Mouse (Mus musculus) kidney, adult 9 months (tissue): ENCODE data around the gene Rin2.
A peak's percentile ranks its signal among the peaks of the same experiment; 100 is the strongest.

Experiments used
- DNase-seq: peaks from one replicate; pipeline ENCODE4 v3.0.0; 2022

The Rin2 gene

DNA sequence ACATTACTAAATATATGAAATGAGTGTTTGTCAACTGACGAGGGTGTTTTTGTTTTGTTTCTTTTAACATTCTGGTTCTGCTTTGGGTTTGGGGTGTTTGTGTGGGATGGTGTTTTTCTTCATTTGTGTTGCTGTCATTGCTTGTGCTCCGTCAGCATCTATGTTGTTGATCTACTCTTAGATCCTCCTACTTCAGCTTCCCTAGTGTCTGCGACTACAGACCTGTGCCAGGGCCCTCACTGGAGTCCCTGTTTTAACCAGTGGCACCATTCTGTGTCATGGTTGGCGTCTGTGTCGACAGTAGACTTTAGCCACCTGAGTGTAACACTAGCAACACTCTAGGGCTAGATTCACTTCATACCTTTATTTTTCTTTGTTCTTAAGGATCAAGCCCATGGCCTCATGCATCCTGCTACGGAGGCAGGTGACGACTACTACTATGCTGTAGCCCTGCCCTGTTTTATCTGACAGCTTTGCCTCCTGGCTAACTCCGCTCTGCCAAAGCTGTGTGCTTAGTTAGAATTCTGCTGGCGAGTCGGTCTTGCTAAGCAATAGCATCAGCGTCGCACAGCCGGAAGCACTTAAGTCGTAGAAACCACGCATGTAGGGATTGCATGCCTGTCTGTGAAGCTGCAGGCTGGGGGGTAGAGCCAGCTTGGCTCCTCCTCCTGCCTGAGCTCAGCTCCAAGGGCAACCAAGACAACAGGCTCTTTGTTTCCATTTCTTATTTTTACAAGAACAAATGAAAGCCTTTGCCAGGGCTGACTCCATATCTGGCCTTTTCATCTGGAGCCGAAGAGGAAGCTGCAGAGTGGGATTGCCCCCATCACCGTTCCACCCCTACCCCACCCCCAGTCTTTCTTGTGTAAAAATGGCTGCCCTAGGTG lies 157.2 kb downstream of the Rin2 start:
- peak; percentile 59 for DNase-seq

DNA sequence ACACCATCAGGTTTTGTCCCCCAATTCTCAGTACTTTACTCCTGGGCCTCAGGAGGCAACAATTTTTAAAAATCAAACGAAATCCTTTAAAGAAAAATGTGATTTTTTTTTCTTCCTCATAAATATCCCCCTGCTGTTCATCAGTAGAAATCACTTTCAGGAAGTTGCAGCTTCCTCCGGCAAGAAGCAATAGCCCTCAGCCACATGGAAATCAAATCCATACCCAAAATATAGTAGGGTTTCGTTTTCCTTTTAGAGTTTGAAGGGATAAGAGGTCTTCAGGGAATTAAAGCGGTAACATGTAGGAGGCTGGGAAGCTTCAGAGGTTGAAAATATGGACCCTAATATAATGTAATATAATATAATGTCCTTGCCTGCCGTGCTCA lies 157.8 kb downstream of the Rin2 start:
- DNase-seq, result no peak

DNA sequence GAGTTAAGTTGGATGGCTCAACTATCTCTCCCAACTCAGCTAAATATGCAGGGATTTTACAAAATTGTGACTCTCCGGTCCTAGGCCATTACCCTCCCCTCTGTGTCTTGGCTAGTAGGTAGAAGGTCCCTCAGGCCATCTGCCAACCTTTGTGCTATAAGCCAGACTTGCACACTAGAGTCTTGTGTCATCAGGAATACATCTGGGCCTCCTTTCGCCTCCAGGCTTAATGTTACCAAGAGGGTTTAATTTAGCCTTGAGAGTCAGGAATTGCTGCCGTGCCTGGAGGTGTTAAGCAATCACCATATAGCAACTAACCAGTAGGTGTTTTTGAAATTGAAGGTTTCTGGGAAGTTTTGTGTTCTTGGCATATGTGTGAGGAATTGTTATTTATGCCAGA lies 158.3 kb downstream of the Rin2 start:
- DNase-seq, result no peak

DNA sequence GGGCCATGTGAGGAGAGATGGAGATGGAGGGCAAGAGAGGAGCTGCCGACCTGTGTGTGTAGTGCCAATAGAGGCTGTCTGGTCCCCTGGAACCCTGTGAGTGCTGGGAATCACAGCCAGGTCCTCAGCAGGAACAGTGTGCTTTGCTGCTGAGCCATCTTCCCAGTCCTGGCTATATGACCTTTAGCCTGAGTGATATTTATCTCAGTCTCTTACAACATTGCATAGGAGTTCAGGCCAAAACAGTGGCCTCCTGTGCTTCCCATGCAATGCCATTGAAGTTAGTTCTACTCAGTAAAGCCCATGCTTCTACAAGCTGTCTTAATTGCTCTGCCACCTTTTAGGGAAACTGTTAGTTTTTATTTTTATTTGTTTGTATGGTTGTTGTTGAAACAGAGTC lies 160.9 kb downstream of the Rin2 start:
- DNase-seq, result no peak

DNA sequence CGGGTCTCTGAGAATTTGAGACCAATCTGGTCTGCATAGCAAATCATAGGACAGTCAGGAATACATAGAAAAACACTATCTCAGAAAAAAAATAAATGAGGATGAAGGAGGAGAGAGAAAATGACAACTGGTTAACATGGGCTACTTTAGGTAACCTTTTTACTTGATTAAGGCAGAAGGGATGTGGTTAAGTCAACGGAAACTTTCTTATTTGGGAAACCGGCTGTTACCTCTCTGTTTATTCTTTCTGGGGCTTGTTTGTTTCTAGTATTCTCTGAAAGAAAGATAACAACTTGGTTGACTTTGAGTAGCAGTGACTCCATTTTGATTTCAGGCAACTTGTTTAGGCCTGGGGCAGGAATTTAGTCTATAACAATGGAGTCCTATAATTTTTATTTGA lies 163.7 kb downstream of the Rin2 start:
- DNase-seq, result no peak

DNA sequence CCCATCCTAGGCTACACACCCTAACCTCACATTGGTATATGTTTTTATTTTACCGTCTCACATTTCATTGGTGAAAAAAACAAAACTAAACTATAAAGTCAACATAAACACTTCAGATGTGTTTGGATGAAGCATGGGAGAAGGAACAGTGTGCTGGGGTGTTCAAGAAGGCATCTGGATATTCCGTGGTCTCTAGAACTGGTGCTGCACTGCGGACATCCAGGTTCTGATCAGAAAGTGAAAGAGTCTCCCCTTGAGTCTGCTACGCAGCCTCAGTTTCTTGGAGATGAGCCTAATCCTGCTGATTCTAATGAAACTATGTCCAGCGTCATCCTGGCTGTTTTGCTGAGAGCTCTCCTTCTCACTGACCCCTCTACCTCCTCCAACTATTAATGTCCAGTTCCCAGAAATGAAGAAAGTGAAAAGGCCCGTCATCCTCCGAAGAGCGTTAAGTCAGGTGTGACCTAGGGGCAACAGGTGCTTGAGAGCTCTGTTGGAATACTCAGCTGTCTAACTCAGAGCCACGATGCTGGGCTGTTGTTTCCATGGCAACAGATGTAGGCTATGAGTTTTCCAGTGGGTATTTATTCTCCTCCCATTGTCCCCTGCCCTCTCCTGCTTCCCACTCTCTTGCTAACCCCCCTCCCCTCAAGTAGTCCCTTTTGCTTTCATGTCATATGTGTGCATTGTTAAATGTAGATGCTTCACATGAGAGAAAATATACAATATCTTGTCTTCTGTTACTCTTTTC lies 164.7 kb downstream of the Rin2 start:
- no peak for DNase-seq

DNA sequence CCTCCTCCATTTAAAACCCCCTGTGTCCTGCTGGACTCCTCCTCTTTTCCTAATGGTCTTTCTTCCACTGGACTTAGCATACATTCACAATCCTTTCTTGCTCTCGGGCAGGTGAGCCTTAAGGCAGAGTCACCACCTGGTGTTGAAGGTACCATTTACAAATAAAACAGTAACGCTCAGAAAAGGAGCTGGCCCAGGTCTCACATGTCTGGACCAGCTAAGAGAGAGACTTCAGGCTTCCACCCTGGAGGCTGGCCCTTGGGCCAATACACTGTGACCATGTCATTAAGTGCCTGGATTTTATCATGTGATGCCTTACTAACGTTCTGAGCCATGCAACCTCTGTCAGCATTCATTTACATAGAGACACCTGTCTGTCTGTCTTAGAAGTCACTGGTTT lies 165.3 kb downstream of the Rin2 start:
- no peak for DNase-seq

DNA sequence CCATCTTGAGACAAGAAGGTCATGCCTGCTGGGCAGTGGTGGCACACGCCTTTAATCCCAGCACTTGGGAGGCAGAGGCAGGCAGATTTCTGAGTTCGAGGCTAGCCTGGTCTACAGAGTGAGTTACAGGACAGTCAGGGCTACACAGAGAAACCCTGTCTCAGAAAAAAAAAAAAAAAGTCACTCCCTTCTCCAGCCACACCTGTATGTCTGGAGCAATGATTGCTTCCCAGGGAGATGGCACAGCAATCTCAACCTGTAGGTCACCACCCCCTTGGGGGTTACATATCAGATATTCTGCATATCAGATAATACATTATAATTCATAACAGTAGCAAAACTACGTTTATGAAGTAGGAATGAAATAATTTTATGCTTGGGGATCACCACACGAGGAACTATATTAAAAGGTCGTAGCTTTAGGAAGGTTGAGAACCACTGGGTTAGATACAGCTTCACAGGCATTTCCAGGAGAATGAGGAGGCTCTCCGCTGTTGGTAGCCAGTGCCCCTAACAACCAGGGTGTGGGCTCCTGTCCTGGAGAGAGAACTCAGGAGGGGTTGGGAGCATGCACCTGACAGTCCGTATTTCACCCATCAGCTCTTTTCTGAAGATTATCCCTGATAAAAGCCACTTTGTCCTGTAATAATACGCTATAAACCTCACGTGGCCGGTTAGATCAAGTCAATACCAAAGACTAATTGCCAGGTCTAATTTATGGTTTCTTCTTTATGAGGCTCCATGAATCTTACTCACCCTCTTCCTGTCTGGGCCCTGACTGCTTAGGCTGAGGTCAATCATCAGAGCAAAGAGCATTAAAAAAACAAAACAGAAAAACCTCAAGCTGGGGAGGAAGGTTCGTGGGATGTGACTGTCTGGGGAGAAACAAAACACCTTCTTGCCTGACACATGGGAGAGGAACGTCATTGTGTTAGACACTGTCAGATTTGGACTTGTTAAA lies 166.2 kb downstream of the Rin2 start:
- DNase-seq, result no peak

DNA sequence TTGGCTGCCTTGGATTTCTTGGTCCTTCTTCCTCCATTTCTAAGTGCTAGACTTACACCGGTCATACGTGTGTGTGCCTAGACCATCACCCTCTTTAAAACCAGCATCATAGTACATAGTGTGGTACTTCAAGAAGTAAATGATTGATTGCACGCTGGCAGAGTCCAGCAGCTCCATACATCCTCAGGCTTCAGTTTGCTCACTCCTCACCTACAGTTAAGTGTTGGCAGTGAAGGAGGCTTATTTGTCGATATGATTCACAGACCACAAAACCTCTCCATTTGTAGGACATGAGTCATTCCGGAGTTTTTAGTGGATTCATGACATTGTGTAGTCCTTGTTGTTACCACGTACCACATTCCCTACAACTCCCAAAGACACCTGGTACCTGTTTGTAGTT lies 168.3 kb downstream of the Rin2 start:
- no peak for DNase-seq

DNA sequence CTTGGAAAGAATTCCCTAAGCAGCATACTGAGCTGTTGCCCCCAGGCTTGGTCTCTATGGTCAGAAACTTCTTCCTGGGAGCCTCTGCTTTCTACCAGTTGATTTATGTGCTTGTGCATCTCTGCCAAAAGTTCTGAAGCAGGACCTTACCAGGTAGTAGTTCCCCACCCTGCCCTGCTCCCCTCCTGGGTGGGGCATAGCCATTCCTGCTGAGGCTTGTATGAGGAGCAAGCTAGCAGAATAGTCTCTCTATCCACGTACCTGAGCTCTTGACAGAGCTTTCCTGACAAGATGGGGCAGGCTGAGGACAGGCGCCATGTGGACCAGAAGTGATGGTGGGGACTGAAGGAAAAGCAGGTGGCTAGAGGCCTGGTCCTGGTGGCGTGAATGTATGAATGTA lies 171.6 kb downstream of the Rin2 start:
- DNase-seq, result no peak

DNA sequence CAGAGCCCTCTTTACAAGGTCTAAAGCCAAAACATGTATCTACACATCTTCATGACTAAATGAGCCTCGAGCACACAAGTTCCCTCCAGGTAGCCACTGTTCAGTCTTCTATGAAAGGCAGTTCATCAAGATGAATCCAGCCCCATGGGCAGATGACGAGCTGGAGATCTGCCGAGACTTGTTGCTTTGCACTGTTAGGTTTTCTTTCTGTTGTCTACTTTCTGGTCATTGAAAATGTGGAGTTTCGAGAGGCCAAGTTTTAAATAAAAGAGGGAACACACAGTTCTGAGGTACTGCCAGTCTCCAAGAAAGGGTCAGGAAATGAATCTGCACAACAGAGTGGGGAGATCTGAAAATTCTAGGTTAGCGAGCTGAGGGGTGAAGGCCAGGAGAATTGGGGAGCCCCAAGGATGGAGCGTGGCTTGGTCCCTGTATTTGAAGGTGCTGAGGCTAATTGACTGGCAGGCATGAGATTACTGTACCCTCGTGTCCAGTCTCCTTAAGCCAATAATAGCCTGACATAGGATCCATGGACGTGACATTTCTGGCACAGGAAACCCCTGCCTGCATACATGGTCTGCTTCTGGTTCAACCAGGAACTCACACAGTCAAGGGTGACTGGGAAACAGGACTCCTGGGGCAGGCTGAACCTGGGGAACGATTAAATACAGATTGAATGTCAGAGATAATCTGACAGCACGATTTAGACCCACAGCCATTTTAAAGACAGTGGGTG lies 174.3 kb downstream of the Rin2 start:
- no peak for DNase-seq

DNA sequence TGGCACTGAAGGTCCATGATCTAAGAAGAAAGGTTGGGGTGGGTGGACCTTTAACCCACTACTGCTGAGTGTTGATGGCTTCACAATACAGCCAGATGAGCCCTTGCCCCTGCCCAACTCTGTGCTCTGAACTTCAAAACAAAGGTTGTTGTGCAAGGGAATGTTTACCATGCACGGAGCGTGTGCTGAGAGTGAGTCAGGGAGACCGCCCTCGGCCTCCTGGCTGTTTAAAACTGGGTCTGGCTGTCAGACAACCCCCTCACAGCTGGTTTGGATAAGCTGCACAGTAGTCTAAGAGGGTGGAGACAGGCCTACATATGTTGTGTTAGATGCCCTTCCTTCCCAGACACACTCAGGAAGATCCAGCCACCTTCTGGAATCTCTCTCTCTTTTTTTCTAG lies 175.8 kb downstream of the Rin2 start:
- no peak for DNase-seq

DNA sequence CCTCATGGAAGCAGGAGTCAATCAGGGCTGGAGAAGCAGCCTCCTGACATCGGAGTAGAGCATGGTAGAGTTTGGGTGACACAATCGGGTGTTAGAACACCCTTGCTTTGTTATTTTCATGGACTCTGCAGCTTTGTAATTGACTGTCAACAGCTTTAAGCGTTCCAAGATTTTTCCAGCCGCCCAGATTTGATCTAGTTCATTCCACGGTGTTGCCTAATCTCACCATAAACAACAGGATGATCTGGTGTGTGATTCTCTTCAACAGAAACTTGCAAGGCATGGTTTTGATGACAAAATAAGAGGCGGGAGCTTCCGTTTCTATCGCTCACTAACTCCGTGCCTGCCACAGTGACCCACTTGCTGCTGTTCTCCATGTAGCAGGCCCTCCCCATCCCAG lies 180.8 kb downstream of the Rin2 start:
- no peak for DNase-seq

DNA sequence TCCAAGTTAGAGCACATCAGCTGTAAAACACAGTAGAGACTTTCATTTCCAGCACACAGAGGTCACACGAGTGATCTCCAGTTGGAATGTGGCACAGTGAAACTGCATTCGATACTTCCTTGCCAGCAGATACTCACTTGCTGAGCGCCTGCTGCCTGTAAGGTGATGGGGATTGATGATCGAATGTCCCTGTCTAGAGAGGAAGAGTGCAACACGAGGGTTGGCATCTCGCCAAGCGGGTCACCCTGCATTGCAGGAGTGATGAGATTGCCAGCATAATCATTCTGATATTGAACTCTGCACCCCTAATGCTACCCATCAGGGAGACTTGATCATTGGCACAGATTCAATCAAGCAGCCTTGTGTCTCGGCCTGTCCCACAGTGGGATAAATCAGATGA lies 182.8 kb downstream of the Rin2 start:
- no peak for DNase-seq

DNA sequence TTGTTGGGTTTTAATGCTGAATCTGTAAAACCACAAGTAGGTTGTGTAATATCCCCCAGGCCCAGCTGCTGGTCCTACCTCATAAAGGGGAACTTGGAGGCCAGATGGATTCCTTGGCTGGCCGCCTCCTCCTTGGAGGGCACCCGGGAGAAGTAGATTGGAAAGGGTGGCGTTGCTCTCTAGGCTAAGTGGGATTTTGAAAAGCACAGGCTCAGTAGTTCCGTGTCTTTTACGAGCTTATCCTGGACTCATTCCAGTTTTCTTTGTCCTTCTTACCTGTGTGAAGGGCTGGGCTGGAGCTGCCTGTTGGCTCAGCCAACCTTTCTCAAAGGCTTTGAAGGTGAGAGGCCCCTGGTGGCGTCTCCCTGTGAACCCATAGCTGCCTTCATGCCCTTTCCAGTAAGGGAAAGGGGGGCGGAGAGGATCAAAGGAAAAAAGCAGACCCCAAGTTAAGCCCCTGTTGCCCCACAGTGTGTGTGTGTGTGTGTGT lies 184.5 kb downstream of the Rin2 start:
- peak; percentile 79 for DNase-seq

DNA sequence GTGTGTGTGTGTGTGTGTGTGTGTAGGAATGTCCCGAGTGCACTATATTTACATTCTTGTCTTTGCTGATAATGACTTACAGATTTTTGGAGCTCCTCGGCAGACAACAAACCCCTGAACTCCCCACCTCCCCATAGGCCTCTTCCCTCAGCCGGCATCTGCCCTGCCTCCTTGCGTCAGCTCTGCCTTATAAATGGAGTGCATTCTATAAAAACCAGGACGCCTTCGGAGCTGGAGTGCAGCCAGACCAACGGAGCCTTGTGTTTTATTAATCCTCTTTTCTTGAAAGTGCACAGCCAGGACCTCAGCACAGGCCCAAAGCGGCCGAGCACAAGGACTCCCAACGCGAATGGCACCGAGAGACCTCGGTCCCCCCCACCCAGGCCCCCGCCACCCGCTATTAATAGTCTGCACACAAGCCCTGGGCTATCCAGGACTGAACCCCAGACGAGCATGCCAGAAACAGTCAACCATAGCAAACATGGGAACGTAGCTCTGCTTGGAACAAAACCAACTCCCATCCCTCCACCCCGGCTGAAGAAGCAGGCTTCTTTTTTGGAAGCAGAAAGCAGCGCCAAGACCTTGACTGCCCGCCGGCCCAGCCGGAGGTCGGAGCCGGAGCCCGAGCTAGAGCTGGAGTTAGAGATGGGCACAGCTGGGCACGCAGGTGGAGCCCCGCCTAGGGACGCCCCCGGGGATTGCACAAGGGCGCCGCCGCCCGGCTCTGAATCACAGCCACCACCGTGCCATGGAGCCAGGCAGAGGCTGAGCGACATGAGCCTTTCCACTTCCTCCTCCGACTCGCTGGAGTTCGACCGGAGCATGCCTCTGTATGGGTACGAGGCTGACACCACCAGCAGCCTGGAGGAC lies 185.2 kb downstream of the Rin2 start:
- DNase-seq, result peak; percentile 92

DNA sequence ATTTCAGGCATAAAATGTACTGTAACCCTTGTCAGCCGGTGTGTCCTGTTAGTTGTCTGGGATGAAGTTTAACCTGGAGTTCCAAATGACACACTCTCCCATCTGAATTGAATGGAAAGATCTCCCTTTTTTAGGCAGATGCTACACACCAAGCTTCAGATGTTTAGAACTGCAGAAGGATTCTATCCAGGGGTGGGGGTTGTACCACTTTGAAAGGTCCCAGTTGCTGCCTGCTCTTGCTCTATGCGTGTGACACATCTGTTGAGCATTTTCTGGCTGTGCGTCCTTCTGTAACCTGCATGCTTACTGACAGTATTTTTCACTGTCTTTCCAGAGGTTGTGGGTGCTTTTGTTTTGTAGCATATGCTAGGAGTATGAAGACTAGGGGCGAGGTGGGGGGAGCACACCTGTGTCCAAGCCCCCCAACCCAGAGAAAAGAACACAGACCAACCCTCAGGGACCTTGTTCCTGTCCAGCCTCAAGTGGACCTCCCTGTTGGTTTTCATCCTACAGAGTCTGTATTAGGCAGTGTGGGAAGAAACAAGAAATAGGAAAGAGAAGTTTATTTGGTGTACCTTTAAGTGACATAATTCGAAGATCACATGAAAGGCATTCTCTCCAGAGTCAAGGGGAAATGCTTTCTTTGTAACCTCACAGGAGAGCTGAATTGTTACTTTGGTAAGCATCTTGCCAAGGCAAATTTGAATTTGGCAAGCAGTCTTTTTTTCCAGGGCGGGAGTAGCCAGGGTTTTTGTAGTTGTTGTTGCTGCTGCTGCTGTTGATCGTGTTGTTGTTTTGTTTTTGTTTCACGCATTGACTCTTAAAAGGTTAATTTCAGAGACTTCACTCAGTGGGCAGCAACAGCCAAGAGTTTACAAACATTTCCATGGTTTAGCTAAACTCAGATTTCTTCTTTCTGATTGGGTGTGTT lies 186.4 kb downstream of the Rin2 start:
- DNase-seq, result peak; percentile 67

DNA sequence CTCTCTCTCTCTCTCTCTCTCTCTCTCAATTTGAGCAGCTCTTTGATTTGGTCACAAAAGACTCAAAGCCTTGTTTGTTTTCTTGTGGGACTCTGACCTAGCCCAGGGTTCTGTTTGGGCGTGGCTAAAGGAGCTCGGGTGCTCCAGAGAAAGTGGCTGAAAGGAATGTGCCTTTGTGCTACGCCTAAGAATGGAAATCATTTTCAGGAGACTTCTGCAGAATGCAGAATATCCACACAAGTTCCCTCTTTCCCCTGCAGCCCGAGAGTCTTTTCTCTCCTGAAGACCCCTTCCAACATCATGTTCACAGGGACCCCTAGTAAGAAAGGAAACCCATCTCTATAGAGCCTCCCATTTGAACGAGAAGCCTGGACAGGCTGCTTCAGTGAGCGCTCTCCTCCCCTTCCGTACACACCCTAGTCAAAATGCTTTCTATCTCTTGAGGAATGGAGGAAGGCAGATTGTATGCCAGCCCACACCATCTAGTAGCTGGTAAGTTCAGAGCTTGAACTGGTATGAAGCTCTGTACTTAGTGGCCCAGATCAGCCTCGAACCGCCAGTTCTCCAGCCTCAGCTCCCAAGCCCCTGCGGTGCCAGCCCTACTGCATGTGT lies 187.3 kb downstream of the Rin2 start:
- DNase-seq, result peak; percentile 86

DNA sequence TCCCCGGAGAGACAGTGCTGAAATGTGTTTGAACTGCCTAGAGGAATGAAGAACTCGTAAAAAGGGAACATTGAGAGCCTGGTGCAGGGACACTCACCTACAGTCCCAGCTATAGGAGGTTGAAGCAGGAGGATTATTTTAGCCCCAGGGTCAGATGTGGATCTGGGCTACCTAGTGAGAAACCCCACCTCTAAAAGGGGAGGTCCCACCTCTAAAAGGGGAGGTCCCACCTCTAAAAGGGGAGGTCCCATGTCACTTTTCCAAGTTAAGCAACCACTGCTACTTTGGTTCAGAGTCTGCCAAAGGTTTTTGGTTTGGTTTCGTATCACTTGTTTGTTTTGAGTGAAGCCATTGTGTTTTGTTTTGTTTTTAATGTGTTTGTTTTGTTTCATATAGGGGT lies 190.3 kb downstream of the Rin2 start:
- no peak for DNase-seq

DNA sequence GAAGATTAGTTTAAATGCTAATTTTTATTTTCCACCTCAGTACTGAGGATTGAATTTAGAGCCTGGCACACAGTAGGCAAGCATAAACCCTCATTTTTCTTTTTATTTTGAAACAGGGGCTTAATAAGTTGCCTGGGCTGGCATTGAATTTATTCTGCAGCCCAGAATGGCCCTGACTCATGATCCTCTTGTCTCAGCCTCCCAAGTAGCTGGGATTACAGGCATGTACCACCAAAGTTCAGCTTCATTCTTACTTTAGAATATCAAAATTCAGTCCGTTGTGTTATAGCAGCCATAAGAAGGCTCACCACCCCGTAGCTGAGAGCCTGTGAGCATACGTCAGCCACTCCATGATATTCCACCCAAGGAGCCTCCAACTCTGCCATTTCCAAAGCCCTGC lies 191.2 kb downstream of the Rin2 start:
- DNase-seq, result no peak
